Mouse (Mus musculus) C2C12 (cell line): ENCODE measurements around the gene Mbnl1.

Source experiments
- CTCF ChIP-seq: IDR thresholded peaks from one replicate; pipeline ENCODE4 v1.5.1; 2011; ENCODE audit not compliant: control insufficient read depth, insufficient read depth, insufficient read length
- FOSL1 ChIP-seq: IDR thresholded peaks from one replicate; pipeline ENCODE4 v1.8.0; 2011; ENCODE audit warnings: mild to moderate bottlenecking, low read length; ENCODE audit not compliant: poor library complexity, insufficient read depth, severe bottlenecking
- MAX ChIP-seq: IDR thresholded peaks from one replicate; pipeline ENCODE4 v1.6.1; 2011; ENCODE audit warnings: mild to moderate bottlenecking, control low read depth
- MYOD1 ChIP-seq: IDR thresholded peaks from one replicate; pipeline ENCODE4 v1.6.1; 2011; ENCODE audit warnings: low read depth; ENCODE audit not compliant: control insufficient read depth, insufficient read length
- MYOG ChIP-seq: IDR thresholded peaks from one replicate; pipeline ENCODE4 v1.6.1; 2011; ENCODE audit not compliant: control insufficient read depth, insufficient read length; ENCODE audit errors: extremely low read depth
- USF1 ChIP-seq: IDR thresholded peaks from one replicate; pipeline ENCODE4 v1.6.1; 2011; ENCODE audit warnings: low read depth, mild to moderate bottlenecking, control low read depth, moderate library complexity

- TF ChIP-seq CTCF: no peak
- no peak for TF ChIP-seq MAX
- TF ChIP-seq MYOD1: no peak
- TF ChIP-seq USF1: no peak
- no peak for TF ChIP-seq MYOG
- no peak for TF ChIP-seq FOSL1
These were observed 1.4 kb downstream of the Mbnl1 start for GRCm38 (mm10) chr3:60473861-60474653.
